Mouse (Mus musculus): ENCODE data around the gene Tmem229b.

GRCm38 (mm10) chr12:79040201-79040827 lies 32.9 kb upstream of the Tmem229b start:
- TF ChIP-seq POLR2A (IDR thresholded peaks at IDR 0.05; ENCODE audit: borderline replicate concordance, low read depth, low read length) = no peak
- no peak for TF ChIP-seq CTCF (IDR thresholded peaks at IDR 0.05; ENCODE audit: low read depth, low read length)

Data from bone marrow macrophage, adult 2 months (primary cell).